13 mouse cellular contexts compared by ENCODE assay signal in the genomic region with DNA sequence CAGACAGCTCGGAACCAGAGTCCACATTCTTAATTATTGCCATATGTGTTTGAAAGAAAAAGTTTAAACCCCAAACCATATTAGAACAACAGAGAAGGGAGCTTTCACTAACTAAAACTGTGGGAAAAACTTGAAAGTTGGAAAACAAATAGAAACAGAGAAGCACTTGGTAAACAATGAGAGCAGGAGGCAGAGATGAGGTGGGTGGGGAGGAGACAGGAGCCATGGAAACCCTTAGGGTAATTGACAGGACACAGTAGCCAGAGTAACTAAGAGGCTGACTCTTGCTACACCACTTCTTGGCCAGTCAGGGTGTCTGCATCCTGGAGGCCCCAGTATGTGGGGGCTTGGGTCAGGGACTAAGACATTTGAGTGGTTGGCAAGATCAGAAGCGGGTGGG.
"Had no signal": no experiment of that assay in that cellular context is flagged by ENCODE, and none has a peak within 500 bp of the region (broad histone marks: within the 10 kb centered on the region; RNA-seq: fewer than 3 reads in every experiment).

No protein-coding gene starts in this region.

- H3K4me3 ChIP-seq: limb, embryonic 12.5 days; midbrain, embryonic 13.5 days; neural tube, embryonic 12.5 days had no signal

- ATAC-seq: midbrain, embryonic 13.5 days had no signal

- H3K9ac ChIP-seq: limb, embryonic 12.5 days; liver, embryonic 14.5 days; midbrain, embryonic 13.5 days; neural tube, embryonic 12.5 days had no signal

- H3K27ac ChIP-seq: kidney, postnatal 0 days; limb, embryonic 12.5 days; liver, embryonic 14.5 days; midbrain, embryonic 13.5 days; neural tube, embryonic 12.5 days had no signal

- H3K27me3 ChIP-seq: limb, embryonic 12.5 days; midbrain, embryonic 13.5 days; neural tube, embryonic 12.5 days had no signal

- H3K36me3 ChIP-seq: limb, embryonic 12.5 days; midbrain, embryonic 13.5 days; neural tube, embryonic 12.5 days had no signal

- DNase-seq: kidney, postnatal 36 days; layer of hippocampus, adult 9-11 months; layer of hippocampus, postnatal 36 days; liver; lung, adult 18-20 months; lung, postnatal 36 days; thymus, adult 18-20 months; thymus, postnatal 14 days had no signal

- H3K9me3 ChIP-seq: limb, embryonic 12.5 days; midbrain, embryonic 13.5 days; neural tube, embryonic 12.5 days had no signal

- H3K4me2 ChIP-seq: limb, embryonic 12.5 days; midbrain, embryonic 13.5 days; neural tube, embryonic 12.5 days had no signal

- H3K4me1 ChIP-seq: midbrain, embryonic 13.5 days; neural tube, embryonic 12.5 days had no signal
